Mouse (Mus musculus): Measurements from ENCODE around the gene Cobll1.

GRCm38 (mm10) chr2:65093990-65094389 lies 145.2 kb downstream of the Cobll1 start:
- TF ChIP-seq CTCF (IDR thresholded peaks at IDR 0.05; ENCODE audit: insufficient read depth, low read length) (no peak), POLR2A (IDR thresholded peaks at IDR 0.05; ENCODE audit: borderline replicate concordance, extremely low read depth, low read depth, low read length) (no peak)

Data from lung, adult 2 months (tissue).